Mouse (Mus musculus): ENCODE data around the gene Unc13c. TPM values are rescaled to one million over a fixed set of nuclear protein-coding genes. Genes with fewer than 3 reads are reported as not detected.

Unc13c gene
- polyA plus RNA-seq, 2 experiments = 0.73 to 1.3 TPM

- no peak overlapping the region for H3K9ac ChIP-seq (ENCODE audit: low read depth, low read length, severe bottlenecking)
- WGBS = 88% methylated on average over 7 of the region's 7 CpGs
Observed at GRCm38 (mm10) chr9:73734446-73734845, 234.3 kb downstream of the Unc13c start.

GRCm38 (mm10) chr9:73725717-73726662 lies 242.8 kb downstream of the Unc13c start:
- H3K27me3 ChIP-seq (ENCODE audit: control insufficient read depth, insufficient read depth, low read length) = no peaks in the 10 kb centered on the region
- no peaks in the 10 kb centered on the region for H3K36me3 ChIP-seq (ENCODE audit: control insufficient read depth, insufficient read depth, low read length)
- no peak for TF ChIP-seq POLR2A (IDR thresholded peaks at IDR 0.05; ENCODE audit: borderline replicate concordance, extremely low read depth, insufficient read depth, insufficient read length)
- H3K27ac ChIP-seq (replicated peaks; ENCODE audit: low read depth, low read length) = no peak overlapping the region
- no peaks in the 10 kb centered on the region for H3K9me3 ChIP-seq (ENCODE audit: control insufficient read depth, low read length)
- H3K4me3 ChIP-seq (replicated peaks; ENCODE audit: low read length) = no peak overlapping the region
- H3K4me1 ChIP-seq (ENCODE audit: control insufficient read depth, insufficient read depth, low read length) = no peaks in the 10 kb centered on the region
- no peak overlapping the region for H3K9ac ChIP-seq (ENCODE audit: low read depth, low read length, severe bottlenecking)
- ATAC-seq (ENCODE audit: low FRiP score, low read depth) (no peak), DNase-seq (ENCODE audit: low spot score) (peak; percentile 5)
- WGBS = 58% methylated on average over 6 of the region's 6 CpGs
- no peak overlapping the region for H3K4me2 ChIP-seq (replicated peaks; ENCODE audit: low read depth, low read length, severe bottlenecking)

More at GRCm38 (mm10) chr9:73734446-73734845, 234.3 kb downstream of the Unc13c start:
- no peak for TF ChIP-seq POLR2A (IDR thresholded peaks at IDR 0.05; ENCODE audit: borderline replicate concordance, extremely low read depth, insufficient read depth, insufficient read length)
- Histone ChIP-seq H3K9me3 (ENCODE audit: control insufficient read depth, low read length) (no peaks in the 10 kb centered on the region), H3K4me1 (ENCODE audit: control insufficient read depth, insufficient read depth, low read length) (no peaks in the 10 kb centered on the region), H3K4me2 (replicated peaks; ENCODE audit: low read depth, low read length, severe bottlenecking) (no peak overlapping the region), H3K27me3 (ENCODE audit: control insufficient read depth, insufficient read depth, low read length) (no peaks in the 10 kb centered on the region), H3K4me3 (replicated peaks; ENCODE audit: low read length) (no peak overlapping the region), H3K36me3 (ENCODE audit: control insufficient read depth, insufficient read depth, low read length) (no peaks in the 10 kb centered on the region), H3K27ac (replicated peaks; ENCODE audit: low read depth, low read length) (no peak overlapping the region)
- ATAC-seq (ENCODE audit: low FRiP score, low read depth) (no peak), DNase-seq (ENCODE audit: low spot score) (no peak)

GRCm38 (mm10) chr9:73724776-73725175 lies 244.0 kb downstream of the Unc13c start:
- TF ChIP-seq POLR2A (IDR thresholded peaks at IDR 0.05; ENCODE audit: borderline replicate concordance, extremely low read depth, insufficient read depth, insufficient read length) = no peak
- no peak overlapping the region for H3K9ac ChIP-seq (ENCODE audit: low read depth, low read length, severe bottlenecking)
- H3K36me3 ChIP-seq (ENCODE audit: control insufficient read depth, insufficient read depth, low read length) = no peaks in the 10 kb centered on the region
- no peaks in the 10 kb centered on the region for H3K9me3 ChIP-seq (ENCODE audit: control insufficient read depth, low read length)
- 90% methylated on average over 4 of the region's 4 CpGs for WGBS
- no peak for ATAC-seq (ENCODE audit: low FRiP score, low read depth)
- no peak overlapping the region for H3K27ac ChIP-seq (replicated peaks; ENCODE audit: low read depth, low read length)
- H3K27me3 ChIP-seq (ENCODE audit: control insufficient read depth, insufficient read depth, low read length) = no peaks in the 10 kb centered on the region
- no peak overlapping the region for H3K4me2 ChIP-seq (replicated peaks; ENCODE audit: low read depth, low read length, severe bottlenecking)
- no peak overlapping the region for H3K4me3 ChIP-seq (replicated peaks; ENCODE audit: low read length)
- no peaks in the 10 kb centered on the region for H3K4me1 ChIP-seq (ENCODE audit: control insufficient read depth, insufficient read depth, low read length)
- DNase-seq (ENCODE audit: low spot score) = no peak

- Histone ChIP-seq H3K4me3 (replicated peaks; ENCODE audit: low read length) (no peak overlapping the region), H3K36me3 (ENCODE audit: control insufficient read depth, insufficient read depth, low read length) (no peaks in the 10 kb centered on the region), H3K4me1 (ENCODE audit: control insufficient read depth, insufficient read depth, low read length) (no peaks in the 10 kb centered on the region), H3K27me3 (ENCODE audit: control insufficient read depth, insufficient read depth, low read length) (no peaks in the 10 kb centered on the region), H3K9ac (ENCODE audit: low read depth, low read length, severe bottlenecking) (no peak overlapping the region), H3K4me2 (replicated peaks; ENCODE audit: low read depth, low read length, severe bottlenecking) (no peak overlapping the region), H3K27ac (replicated peaks; ENCODE audit: low read depth, low read length) (no peak overlapping the region), H3K9me3 (ENCODE audit: control insufficient read depth, low read length) (no peaks in the 10 kb centered on the region)
- 56% methylated on average over 4 of the region's 4 CpGs for WGBS
- TF ChIP-seq POLR2A (IDR thresholded peaks at IDR 0.05; ENCODE audit: borderline replicate concordance, extremely low read depth, insufficient read depth, insufficient read length) = no peak
- ATAC-seq (ENCODE audit: low FRiP score, low read depth) = no peak
- DNase-seq (ENCODE audit: low spot score) = no peak
Observed at GRCm38 (mm10) chr9:73713508-73713907, 255.3 kb downstream of the Unc13c start.

- H3K27ac ChIP-seq (replicated peaks; ENCODE audit: low read depth, low read length) = no peak overlapping the region
- TF ChIP-seq POLR2A (IDR thresholded peaks at IDR 0.05; ENCODE audit: borderline replicate concordance, extremely low read depth, insufficient read depth, insufficient read length) = no peak
- H3K4me2 ChIP-seq (replicated peaks; ENCODE audit: low read depth, low read length, severe bottlenecking) = no peak overlapping the region
- H3K4me1 ChIP-seq (ENCODE audit: control insufficient read depth, insufficient read depth, low read length) = no peaks in the 10 kb centered on the region
- H3K36me3 ChIP-seq (ENCODE audit: control insufficient read depth, insufficient read depth, low read length) = no peaks in the 10 kb centered on the region
- no peak overlapping the region for H3K9ac ChIP-seq (ENCODE audit: low read depth, low read length, severe bottlenecking)
- no peak for ATAC-seq (ENCODE audit: low FRiP score, low read depth)
- DNase-seq (ENCODE audit: low spot score) = no peak
- 74% methylated on average over 2 of the region's 2 CpGs for WGBS
- no peaks in the 10 kb centered on the region for H3K27me3 ChIP-seq (ENCODE audit: control insufficient read depth, insufficient read depth, low read length)
- no peaks in the 10 kb centered on the region for H3K9me3 ChIP-seq (ENCODE audit: control insufficient read depth, low read length)
- no peak overlapping the region for H3K4me3 ChIP-seq (replicated peaks; ENCODE audit: low read length)
Observed at GRCm38 (mm10) chr9:73697103-73697502, 271.7 kb downstream of the Unc13c start.

Data from limb, embryonic 14.5 days (tissue).